Comparison of ENCODE assay signal across 20 mouse cellular contexts in the genomic region with DNA sequence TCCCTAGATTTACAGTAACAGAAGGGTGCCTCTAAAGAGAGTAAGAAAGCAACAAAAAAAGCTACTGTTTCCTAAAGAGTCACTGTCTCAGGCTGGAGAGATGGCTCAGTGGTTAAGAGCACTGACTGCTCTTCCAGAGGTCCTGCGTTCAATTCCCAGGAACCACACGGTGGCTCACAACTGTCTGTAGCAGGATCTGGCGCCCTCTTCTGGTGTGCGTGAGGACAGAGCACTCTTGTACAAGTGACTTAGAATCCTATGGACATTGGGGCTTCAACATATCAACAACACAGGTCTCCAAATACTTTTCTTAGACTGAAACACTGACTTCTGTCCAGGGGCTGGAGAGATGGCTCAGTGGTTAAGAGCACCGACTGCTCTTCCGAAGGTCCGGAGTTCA.
DNase-seq lines count a peak whose midpoint lies in the region; ATAC-seq and TF ChIP-seq lines count a peak whose summit lies in the region.
"Had no signal": no experiment of that assay in that cellular context is flagged by ENCODE, and none has a peak within 500 bp of the region (broad histone marks: within the 10 kb centered on the region; RNA-seq: fewer than 3 reads in every experiment).

No protein-coding gene starts in this region.

- 0 out of 2 replicates have a peak, but pooled peaks have one; percentile 10 for TF ChIP-seq CTCF in heart, adult 2 months (IDR thresholded peaks at IDR 0.05)
- 0 out of 2 replicates have a peak, but pooled peaks have one; percentile 9 for TF ChIP-seq CTCF in lung, postnatal 0 days (IDR thresholded peaks at IDR 0.05)
- TF ChIP-seq CTCF in E14TG2a.4 (conservative IDR thresholded peaks at IDR 0.05; ENCODE audit: low read length): peak; percentile 32
- peak; percentile 31; the same call in 1 of the 2 replicates for TF ChIP-seq CTCF in bone marrow macrophage, adult 2 months (IDR thresholded peaks at IDR 0.05; ENCODE audit: low read depth, low read length)

- H3K27ac ChIP-seq in heart, adult 2 months: no peak overlapping the region
- H3K27ac ChIP-seq in lung, postnatal 0 days (ENCODE audit: low read length): no peak overlapping the region
- no peak overlapping the region for H3K27ac ChIP-seq in bone marrow macrophage, adult 2 months (ENCODE audit: insufficient read depth, low read depth, low read length)
- H3K27ac ChIP-seq: forebrain, embryonic 13.5 days; heart, embryonic 15.5 days; limb, embryonic 13.5 days; lung, embryonic 15.5 days had no signal

- peaks cover 5% of the 10 kb centered on the region for H3K4me1 ChIP-seq in heart, adult 2 months (ENCODE audit: control insufficient read depth, insufficient read depth, low read length)
- H3K4me1 ChIP-seq in lung, postnatal 0 days (ENCODE audit: insufficient read depth, low read depth, low read length): no peaks in the 10 kb centered on the region
- H3K4me1 ChIP-seq in E14TG2a.4 (replicated peaks; ENCODE audit: low read depth, low read length): peaks cover 50% of the 10 kb centered on the region
- peaks cover 27% of the 10 kb centered on the region for H3K4me1 ChIP-seq in bone marrow macrophage, adult 2 months (ENCODE audit: control insufficient read depth, insufficient read depth, low read length)
- H3K4me1 ChIP-seq: lung, embryonic 15.5 days had no signal

- TF ChIP-seq POLR2A in heart, adult 2 months (IDR thresholded peaks at IDR 0.05; ENCODE audit: insufficient read depth, low read depth, low read length): no peak
- no peak for TF ChIP-seq POLR2A in bone marrow macrophage, adult 2 months (IDR thresholded peaks at IDR 0.05; ENCODE audit: borderline replicate concordance, low read depth, low read length)

- no peak for ATAC-seq in lung, postnatal 0 days
- no peak for ATAC-seq in monocyte, adult 5-6 weeks (replicated peaks; ENCODE audit: insufficient number of reproducible peaks, low FRiP score, low TSS enrichment, poor library complexity, severe bottlenecking)
- ATAC-seq: forebrain, embryonic 13.5 days; hindbrain, embryonic 16.5 days; intestine, embryonic 16.5 days had no signal

- no peaks in the 10 kb centered on the region for H3K79me2 ChIP-seq in heart, adult 2 months (replicated peaks; ENCODE audit: control insufficient read depth, insufficient read depth, low read length)

- H3K9me3 ChIP-seq in lung, postnatal 0 days (ENCODE audit: low read length): no peaks in the 10 kb centered on the region
- no peaks in the 10 kb centered on the region; the same call in 1 of the 2 replicates for H3K9me3 ChIP-seq in E14TG2a.4 (ENCODE audit: low read length)
- H3K9me3 ChIP-seq: forebrain, embryonic 13.5 days; G1E; heart, embryonic 15.5 days; limb, embryonic 13.5 days; lung, embryonic 15.5 days had no signal

- no peaks in the 10 kb centered on the region for H3K36me3 ChIP-seq in heart, adult 2 months (ENCODE audit: control insufficient read depth, insufficient read depth, low read length)
- H3K36me3 ChIP-seq in lung, postnatal 0 days (ENCODE audit: insufficient read depth, low read length): no peaks in the 10 kb centered on the region
- H3K36me3 ChIP-seq in E14TG2a.4 (ENCODE audit: insufficient read depth, low read length): no peaks in the 10 kb centered on the region
- H3K36me3 ChIP-seq: heart, embryonic 15.5 days; lung, embryonic 15.5 days had no signal

- H3K9ac ChIP-seq in heart, adult 2 months (ENCODE audit: low read depth, low read length): no peak overlapping the region
- H3K9ac ChIP-seq in lung, postnatal 0 days (replicated peaks; ENCODE audit: low read depth): no peak overlapping the region
- H3K9ac ChIP-seq: forebrain, embryonic 13.5 days; heart, embryonic 15.5 days; limb, embryonic 13.5 days; lung, embryonic 15.5 days had no signal

- intact Hi-C loops in heart, adult 2 months (cut with DNase I): no loop called here
- intact Hi-C loops in heart, postnatal 14 days (cut with DNase I): no loop called here

- H3K4me2 ChIP-seq in lung, postnatal 0 days (replicated peaks; ENCODE audit: low read depth, low read length): no peak overlapping the region
- H3K4me2 ChIP-seq: forebrain, embryonic 13.5 days; heart, embryonic 15.5 days; limb, embryonic 13.5 days; lung, embryonic 15.5 days; midbrain, embryonic 11.5 days had no signal

- 92% methylated on average over 7 of the region's 7 CpGs for WGBS in heart, adult 2 months
- 92% methylated on average over 7 of the region's 7 CpGs for WGBS in lung, postnatal 0 days

- H3K4me3 ChIP-seq in heart, adult 2 months: no peak overlapping the region
- H3K4me3 ChIP-seq in lung, postnatal 0 days (ENCODE audit: low read depth, low read length): no peak overlapping the region
- H3K4me3 ChIP-seq in E14TG2a.4 (replicated peaks; ENCODE audit: low read length): no peak overlapping the region
- H3K4me3 ChIP-seq in bone marrow macrophage, adult 2 months (ENCODE audit: insufficient read depth, low read length): no peak overlapping the region
- H3K4me3 ChIP-seq: erythroblast, embryonic 14.5 days; forebrain, embryonic 13.5 days; heart, embryonic 15.5 days; limb, embryonic 13.5 days; lung, embryonic 15.5 days had no signal

- no peak for DNase-seq in heart, adult 2 months
- DNase-seq in heart, adult 18-20 months: no peak
- DNase-seq in lung, postnatal 0 days (ENCODE audit: low spot score): no peak
- DNase-seq in lung, postnatal 36 days: no peak
- no peak for DNase-seq in heart, postnatal 14 days
- DNase-seq: cerebellum, adult 9-10 months; gastrocnemius, postnatal 10 days; right cerebral cortex, postnatal 25 days had no signal

- no peaks in the 10 kb centered on the region for H3K27me3 ChIP-seq in heart, adult 2 months (ENCODE audit: control insufficient read depth, insufficient read depth, low read length)
- H3K27me3 ChIP-seq in lung, postnatal 0 days (replicated peaks; ENCODE audit: insufficient read depth, low read length): no peaks in the 10 kb centered on the region
- H3K27me3 ChIP-seq in E14TG2a.4 (ENCODE audit: insufficient read depth, low read length): no peaks in the 10 kb centered on the region
- H3K27me3 ChIP-seq: heart, embryonic 15.5 days; lung, embryonic 15.5 days had no signal

- TF ChIP-seq EP300 in heart, adult 2 months (IDR thresholded peaks at IDR 0.05; ENCODE audit: insufficient read depth, low read depth, low read length): no peak
- TF ChIP-seq EP300 in lung, postnatal 0 days (IDR thresholded peaks at IDR 0.05): no peak
